Mouse (Mus musculus): ENCODE measurements around the gene Akt2. TPM values are rescaled to one million over a fixed set of nuclear protein-coding genes. Genes with fewer than 3 reads are reported as not detected.
A peak's percentile ranks its signal among the peaks of the same experiment; 100 is the strongest.

The Akt2 gene
- polyA plus RNA-seq, 1 experiment from 2014 or later: 71.0 TPM

DNA sequence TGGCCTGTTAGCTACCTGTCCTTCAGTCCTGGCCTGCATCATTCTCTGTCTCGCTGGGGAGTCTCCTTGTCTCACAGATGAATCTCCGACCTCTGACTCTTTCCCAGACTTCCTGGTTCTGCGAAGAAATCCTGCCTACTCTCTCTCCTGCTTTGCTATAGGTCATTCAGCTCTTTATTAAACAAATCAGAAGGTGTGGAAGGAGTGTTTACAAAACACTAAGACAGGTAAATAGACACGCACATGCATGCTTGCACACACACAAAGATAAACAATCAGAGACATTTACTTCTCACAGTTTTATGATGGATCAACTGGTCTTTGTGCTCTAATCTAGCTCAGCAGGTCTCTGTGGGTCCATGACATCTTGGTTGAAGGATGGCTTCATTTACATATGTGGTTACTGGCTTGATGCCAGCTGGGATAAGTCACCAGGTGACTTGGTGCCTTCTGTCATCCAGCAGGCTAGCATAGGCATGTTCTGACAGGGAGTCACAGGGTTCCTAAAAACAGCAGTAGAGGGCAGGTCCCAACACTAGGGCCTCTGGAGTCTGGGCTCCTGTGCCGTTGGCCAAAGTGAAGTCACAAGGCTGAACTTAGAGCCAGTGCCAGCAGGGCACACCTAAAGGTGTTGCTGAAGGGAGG is 21.6 kb upstream of the Akt2 start:
- H3K36me3 ChIP-seq: peaks cover 83% of the 10 kb centered on the region
- H3K9me3 ChIP-seq: no peaks in the 10 kb centered on the region
- no peak overlapping the region for H3K9ac ChIP-seq
- ATAC-seq (ENCODE audit: low FRiP score): no peak
- no peaks in the 10 kb centered on the region for H3K27me3 ChIP-seq
- no peaks in the 10 kb centered on the region for H3K4me1 ChIP-seq (replicated peaks)
- H3K4me3 ChIP-seq: no peak overlapping the region
- H3K27ac ChIP-seq: no peak overlapping the region
- WGBS: 86% methylated on average over 5 of the region's 5 CpGs
- H3K4me2 ChIP-seq: no peak overlapping the region

DNA sequence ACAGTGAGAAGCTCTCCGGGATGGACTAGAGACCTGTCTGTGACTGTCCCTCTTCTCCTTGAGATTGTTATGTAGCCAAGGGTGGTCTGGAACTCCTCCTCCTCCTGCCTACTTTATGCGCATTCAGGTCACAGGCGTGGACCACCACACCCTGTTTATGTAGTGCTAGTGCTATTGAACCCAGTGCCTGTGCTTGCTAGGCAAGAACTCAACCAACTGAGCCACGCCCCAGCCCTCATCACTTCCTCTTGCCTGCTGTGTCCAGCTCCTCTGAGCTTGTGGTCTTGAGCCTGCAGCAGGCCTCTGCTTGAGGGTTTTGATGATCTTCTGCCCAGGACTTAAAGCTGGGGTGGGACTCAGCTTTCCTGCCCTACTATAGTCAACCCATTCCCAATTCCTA is 19.2 kb upstream of the Akt2 start:
- Histone ChIP-seq H3K27ac (no peak overlapping the region), H3K4me1 (replicated peaks) (no peaks in the 10 kb centered on the region), H3K4me3 (no peak overlapping the region), H3K36me3 (peaks cover 88% of the 10 kb centered on the region), H3K4me2 (no peak overlapping the region), H3K9me3 (no peaks in the 10 kb centered on the region), H3K27me3 (no peaks in the 10 kb centered on the region), H3K9ac (no peak overlapping the region)
- 96% methylated on average over 4 of the region's 4 CpGs for WGBS
- no peak for ATAC-seq (ENCODE audit: low FRiP score)

DNA sequence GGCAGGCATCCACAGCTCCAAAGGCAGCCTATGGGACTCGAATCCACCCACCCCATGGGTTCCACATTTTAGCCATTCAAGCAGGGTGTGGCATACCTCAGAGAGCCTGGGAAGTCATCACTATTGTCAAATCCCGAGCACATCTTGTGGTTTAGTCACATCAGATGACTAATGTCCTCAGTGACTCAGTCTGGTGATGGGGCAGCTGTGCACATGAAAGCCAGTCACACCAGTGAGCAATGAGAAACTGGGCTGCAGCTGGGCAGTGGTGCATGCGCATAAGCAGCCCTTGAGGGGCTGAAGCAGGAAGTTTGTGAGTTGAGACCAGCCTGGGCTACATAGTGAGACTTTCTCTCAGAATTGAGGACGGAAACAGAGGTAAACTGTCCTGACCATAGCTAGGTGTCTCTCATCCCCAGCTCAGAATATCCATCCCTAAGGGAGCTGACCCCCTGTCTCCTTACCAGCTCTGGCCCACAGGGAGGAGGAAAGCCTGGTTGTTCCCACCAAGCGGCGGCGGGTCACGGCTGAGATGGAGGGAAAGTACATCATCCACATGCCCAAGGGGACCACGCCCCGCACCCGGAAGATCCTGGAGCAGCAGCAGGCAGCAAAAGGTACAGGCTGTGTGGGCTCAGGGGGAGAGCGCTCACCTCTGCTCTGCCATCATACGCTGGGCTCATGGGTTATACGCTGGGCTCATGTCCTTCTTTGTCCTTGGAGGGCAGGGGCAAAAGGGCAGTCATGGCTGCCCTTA is 17.1 kb upstream of the Akt2 start:
- 94% methylated on average over 14 of the region's 14 CpGs for WGBS
- Histone ChIP-seq H3K9ac (no peak overlapping the region), H3K4me2 (no peak overlapping the region), H3K9me3 (no peaks in the 10 kb centered on the region), H3K4me3 (no peak overlapping the region), H3K27ac (no peak overlapping the region), H3K36me3 (peaks cover 87% of the 10 kb centered on the region), H3K4me1 (replicated peaks) (no peaks in the 10 kb centered on the region), H3K27me3 (no peaks in the 10 kb centered on the region)
- no peak for ATAC-seq (ENCODE audit: low FRiP score)

- WGBS: 75% methylated on average over 6 of the region's 6 CpGs
- H3K4me3 ChIP-seq: no peak overlapping the region
- no peaks in the 10 kb centered on the region for H3K9me3 ChIP-seq
- ATAC-seq (ENCODE audit: low FRiP score): no peak
- no peak overlapping the region for H3K27ac ChIP-seq
- H3K4me1 ChIP-seq (replicated peaks): no peaks in the 10 kb centered on the region
- H3K9ac ChIP-seq: no peak overlapping the region
- no peaks in the 10 kb centered on the region for H3K27me3 ChIP-seq
- H3K36me3 ChIP-seq: peaks cover 90% of the 10 kb centered on the region
- H3K4me2 ChIP-seq: no peak overlapping the region
Observed at GRCm38 (mm10) chr7:27576914-27577313, 14.4 kb upstream of the Akt2 start.

- H3K27ac ChIP-seq: no peak overlapping the region
- no peaks in the 10 kb centered on the region for H3K9me3 ChIP-seq
- H3K36me3 ChIP-seq: peaks cover 90% of the 10 kb centered on the region
- H3K4me3 ChIP-seq: no peak overlapping the region
- WGBS: 94% methylated on average over 6 of the region's 6 CpGs
- H3K9ac ChIP-seq: no peak overlapping the region
- H3K4me1 ChIP-seq (replicated peaks): no peaks in the 10 kb centered on the region
- H3K27me3 ChIP-seq: no peaks in the 10 kb centered on the region
- no peak overlapping the region for H3K4me2 ChIP-seq
- ATAC-seq (ENCODE audit: low FRiP score): no peak
Observed at GRCm38 (mm10) chr7:27577589-27577988, 13.8 kb upstream of the Akt2 start.

DNA sequence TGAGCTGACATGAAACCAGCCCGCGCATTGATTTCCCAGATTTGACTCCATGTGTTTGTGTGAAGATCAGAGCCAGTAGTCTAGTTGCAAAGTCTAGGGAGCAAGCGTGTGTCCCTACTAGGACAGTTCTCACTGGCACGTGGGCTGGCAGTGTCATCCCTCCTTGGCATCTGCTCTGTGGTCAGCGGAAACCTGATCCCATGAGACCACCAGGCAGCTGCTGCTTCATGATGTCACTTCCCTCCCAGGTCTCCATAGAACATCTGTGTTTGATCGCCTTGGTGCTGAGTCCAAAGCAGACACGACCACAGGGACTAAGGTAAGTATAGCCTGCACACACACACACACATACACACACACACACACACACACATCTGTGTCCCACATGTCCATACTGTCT is 12.9 kb upstream of the Akt2 start:
- Histone ChIP-seq H3K9me3 (no peaks in the 10 kb centered on the region), H3K4me3 (no peak overlapping the region), H3K4me2 (no peak overlapping the region), H3K9ac (no peak overlapping the region), H3K36me3 (peaks cover 94% of the 10 kb centered on the region), H3K27me3 (no peaks in the 10 kb centered on the region), H3K4me1 (replicated peaks) (no peaks in the 10 kb centered on the region), H3K27ac (no peak overlapping the region)
- ATAC-seq (ENCODE audit: low FRiP score): no peak
- WGBS: 81% methylated on average over 7 of the region's 7 CpGs

- H3K27ac ChIP-seq: no peak overlapping the region
- H3K27me3 ChIP-seq: no peaks in the 10 kb centered on the region
- WGBS: 92% methylated on average over 14 of the region's 14 CpGs
- H3K36me3 ChIP-seq: peaks cover 86% of the 10 kb centered on the region
- no peaks in the 10 kb centered on the region for H3K9me3 ChIP-seq
- ATAC-seq (ENCODE audit: low FRiP score): no peak
- no peak overlapping the region for H3K4me2 ChIP-seq
- H3K4me1 ChIP-seq (replicated peaks): no peaks in the 10 kb centered on the region
- H3K4me3 ChIP-seq: no peak overlapping the region
- H3K9ac ChIP-seq: no peak overlapping the region; the same call in 1 of the 2 replicates
Observed at GRCm38 (mm10) chr7:27580380-27581174, 10.8 kb upstream of the Akt2 start.

GRCm38 (mm10) chr7:27586861-27587260 is 4.5 kb upstream of the Akt2 start:
- no peak for ATAC-seq (ENCODE audit: low FRiP score)
- no peak overlapping the region for H3K27ac ChIP-seq
- no peaks in the 10 kb centered on the region for H3K27me3 ChIP-seq
- H3K4me1 ChIP-seq (replicated peaks): no peaks in the 10 kb centered on the region
- no peaks in the 10 kb centered on the region for H3K9me3 ChIP-seq
- WGBS: 82% methylated on average over 2 of the region's 2 CpGs
- no peak overlapping the region for H3K4me2 ChIP-seq
- H3K9ac ChIP-seq: no peak overlapping the region
- peaks cover 27% of the 10 kb centered on the region for H3K36me3 ChIP-seq
- H3K4me3 ChIP-seq: no peak overlapping the region

- Histone ChIP-seq H3K4me3 (no peak overlapping the region), H3K27ac (no peak overlapping the region), H3K27me3 (no peaks in the 10 kb centered on the region), H3K36me3 (peaks cover 19% of the 10 kb centered on the region), H3K4me2 (no peak overlapping the region), H3K4me1 (replicated peaks) (peaks cover 4% of the 10 kb centered on the region), H3K9me3 (no peaks in the 10 kb centered on the region), H3K9ac (no peak overlapping the region)
- ATAC-seq (ENCODE audit: low FRiP score): no peak
- WGBS: 93% methylated on average over 2 of the region's 2 CpGs
Observed at GRCm38 (mm10) chr7:27587741-27588140, 3.6 kb upstream of the Akt2 start.

GRCm38 (mm10) chr7:27590088-27590487 is 1.3 kb upstream of the Akt2 start:
- no peaks in the 10 kb centered on the region for H3K9me3 ChIP-seq
- no peak for ATAC-seq (ENCODE audit: low FRiP score)
- no peaks in the 10 kb centered on the region for H3K27me3 ChIP-seq
- 95% methylated on average over 4 of the region's 4 CpGs for WGBS
- no peak overlapping the region for H3K4me3 ChIP-seq
- no peak overlapping the region for H3K4me2 ChIP-seq
- peaks cover 20% of the 10 kb centered on the region for H3K4me1 ChIP-seq (replicated peaks)
- no peak overlapping the region for H3K27ac ChIP-seq
- H3K9ac ChIP-seq: no peak overlapping the region
- peaks cover 9% of the 10 kb centered on the region for H3K36me3 ChIP-seq

DNA sequence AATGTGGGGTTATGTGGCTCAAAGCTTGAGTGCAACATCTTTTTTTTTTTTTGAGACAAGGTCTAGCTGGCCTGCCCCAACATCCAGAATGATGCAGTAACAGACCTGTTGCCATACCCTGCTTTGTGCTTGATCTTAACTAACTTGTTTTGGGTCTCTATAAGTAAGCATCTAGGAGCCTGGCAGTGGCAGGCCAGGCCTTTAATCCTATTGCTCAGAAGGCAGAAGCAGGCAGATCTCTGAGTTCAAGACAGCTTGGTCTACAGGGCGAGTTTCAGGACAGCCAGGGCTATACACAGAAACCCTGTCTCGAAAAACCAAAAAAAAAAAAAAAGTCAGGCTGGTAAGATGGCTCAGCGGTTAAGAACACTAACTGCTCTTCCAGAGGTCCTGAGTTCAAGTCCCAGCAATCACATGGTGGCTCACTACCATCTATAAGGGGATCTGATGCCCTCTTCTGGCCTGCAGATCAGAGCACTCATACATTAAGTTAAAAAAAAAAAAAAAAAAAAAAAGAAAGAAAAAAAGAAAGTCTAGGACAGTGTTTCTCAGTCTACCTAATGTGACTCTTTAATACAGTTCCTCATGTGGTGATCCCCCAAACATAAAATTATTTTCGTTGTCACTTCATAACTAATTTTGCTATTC is 662 bp upstream of the Akt2 start:
- no peak for ATAC-seq (ENCODE audit: low FRiP score)
- H3K27me3 ChIP-seq: no peaks in the 10 kb centered on the region
- no peaks in the 10 kb centered on the region for H3K9me3 ChIP-seq
- peak overlapping the region; percentile 14; the same call in 1 of the 2 replicates for H3K9ac ChIP-seq
- H3K27ac ChIP-seq: peak overlapping the region; percentile 99
- peak overlapping the region; percentile 65 for H3K4me3 ChIP-seq
- H3K4me2 ChIP-seq: peak overlapping the region; percentile 54
- peaks cover 25% of the 10 kb centered on the region for H3K4me1 ChIP-seq (replicated peaks)
- peaks cover 7% of the 10 kb centered on the region; the same call in 1 of the 2 replicates for H3K36me3 ChIP-seq
- WGBS: 55% methylated on average over 4 of the region's 4 CpGs

All from hindbrain, embryonic 13.5 days (tissue).